Mouse (Mus musculus): ENCODE measurements around the gene Shroom3.

Shroom3 gene

DNA sequence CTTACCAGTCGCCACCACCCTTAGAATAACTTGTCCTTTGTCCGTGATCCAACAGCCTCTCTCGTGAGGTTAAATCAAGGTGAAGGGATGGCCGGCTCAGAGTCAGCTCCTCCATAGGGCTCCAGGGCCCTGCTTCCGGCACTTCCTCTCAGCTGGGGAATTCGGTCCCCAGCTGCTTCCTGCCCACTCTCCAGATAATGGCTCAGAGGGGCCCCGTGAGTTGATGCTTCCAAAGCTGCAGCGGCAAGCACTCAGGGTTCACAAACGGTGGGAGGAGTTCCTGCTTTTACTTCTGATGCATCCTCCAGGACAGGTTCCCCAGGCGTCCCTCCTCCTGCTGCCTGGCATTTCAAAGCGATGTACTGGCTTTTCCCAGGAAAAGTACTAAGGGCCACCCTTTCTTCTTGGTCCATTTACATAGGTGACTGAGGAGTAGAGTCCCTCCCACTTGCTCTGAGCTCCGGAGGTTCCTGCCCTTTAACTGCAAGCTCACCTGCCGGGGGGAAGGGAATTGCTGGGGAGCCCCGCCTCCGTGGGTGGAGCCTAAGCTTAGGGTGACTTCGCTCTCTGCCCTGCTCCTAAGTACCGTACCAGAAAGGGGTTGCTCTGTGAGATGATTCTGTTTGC, 241.7 kb downstream of the Shroom3 start:
- in situ Hi-C loops (cut with MboI, MseI): no loop called here

DNA sequence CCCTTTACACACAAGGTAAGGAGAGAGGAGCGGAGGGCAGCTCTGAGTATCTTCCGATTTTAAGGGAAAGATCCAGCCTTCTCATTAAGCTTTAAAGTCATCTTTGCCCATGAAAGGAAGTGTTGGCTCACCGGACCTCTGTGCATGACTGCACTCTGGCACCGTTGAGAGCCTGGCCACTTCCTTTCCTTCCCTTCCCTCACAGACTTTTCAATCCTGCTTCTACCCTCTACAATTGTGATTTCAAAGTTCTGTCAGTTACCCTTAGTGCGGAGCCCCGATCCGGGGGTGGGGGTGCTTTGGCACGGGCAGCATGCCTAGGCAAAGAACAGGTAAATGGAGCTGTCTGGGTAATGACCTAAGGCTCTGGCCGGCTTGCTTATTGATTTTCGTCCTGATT, 244.4 kb downstream of the Shroom3 start:
- in situ Hi-C loops (cut with MboI, MseI): no loop called here

DNA sequence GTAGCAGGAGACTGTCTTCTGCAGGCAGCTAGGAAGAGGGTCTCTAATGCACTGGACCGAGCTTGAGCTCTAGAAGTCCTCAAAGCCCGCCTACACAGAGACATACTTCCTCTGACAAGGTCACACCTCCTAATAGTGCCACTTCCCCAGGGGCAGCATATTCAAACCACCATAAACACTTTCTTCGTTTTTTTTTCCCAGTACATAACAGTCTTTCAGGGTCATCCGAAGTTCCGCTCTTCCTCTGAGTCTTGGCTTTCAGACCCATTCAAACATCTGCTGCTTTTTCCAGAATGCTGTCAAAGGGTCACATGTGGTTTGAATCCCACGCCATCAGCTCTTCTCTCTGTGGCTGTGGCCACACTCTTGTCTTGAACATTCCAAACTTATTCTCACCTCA, 247.3 kb downstream of the Shroom3 start:
- in situ Hi-C loops (cut with MboI, MseI): no loop called here

DNA sequence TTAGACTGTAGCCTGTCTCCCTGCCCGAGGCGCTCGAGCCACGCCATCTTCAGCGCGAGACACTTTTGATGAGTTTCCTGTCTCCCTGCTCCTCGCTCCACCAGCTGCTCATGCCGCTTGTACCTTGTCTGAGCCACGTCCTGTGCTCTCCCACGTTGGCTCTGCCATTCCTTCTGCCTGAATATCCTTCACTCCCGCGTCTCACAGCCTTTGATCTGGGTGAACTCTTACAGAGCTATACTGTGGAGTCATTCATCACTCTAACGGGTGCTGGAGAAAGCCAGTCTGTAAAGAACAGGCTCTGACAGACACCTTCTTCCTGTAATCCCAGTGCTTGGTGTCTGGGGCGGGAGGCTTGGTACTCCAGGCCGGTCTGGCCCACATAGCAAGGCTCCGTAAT, 248.1 kb downstream of the Shroom3 start:
- in situ Hi-C loops (cut with MboI, MseI): no loop called here

DNA sequence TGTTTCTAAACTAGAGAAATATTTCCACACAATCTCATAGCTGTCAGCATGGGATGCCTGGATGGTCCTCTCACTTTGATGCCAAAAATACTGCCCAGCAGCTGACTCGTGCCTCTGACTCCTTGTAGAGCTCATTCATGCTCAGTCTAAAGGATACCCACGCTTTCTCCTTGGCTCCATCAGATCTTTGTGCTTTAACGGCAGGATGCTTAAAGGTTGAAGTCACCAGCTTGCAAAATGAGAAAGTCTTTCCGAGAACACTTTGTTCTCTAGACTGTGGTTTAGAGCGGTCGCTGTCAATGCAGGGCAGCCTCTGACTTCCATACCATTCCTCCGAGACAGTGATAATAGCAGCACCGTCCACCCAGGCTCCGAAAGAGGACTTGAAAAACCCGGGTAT, 249.8 kb downstream of the Shroom3 start:
- in situ Hi-C loops (cut with MboI, MseI): no loop called here

DNA sequence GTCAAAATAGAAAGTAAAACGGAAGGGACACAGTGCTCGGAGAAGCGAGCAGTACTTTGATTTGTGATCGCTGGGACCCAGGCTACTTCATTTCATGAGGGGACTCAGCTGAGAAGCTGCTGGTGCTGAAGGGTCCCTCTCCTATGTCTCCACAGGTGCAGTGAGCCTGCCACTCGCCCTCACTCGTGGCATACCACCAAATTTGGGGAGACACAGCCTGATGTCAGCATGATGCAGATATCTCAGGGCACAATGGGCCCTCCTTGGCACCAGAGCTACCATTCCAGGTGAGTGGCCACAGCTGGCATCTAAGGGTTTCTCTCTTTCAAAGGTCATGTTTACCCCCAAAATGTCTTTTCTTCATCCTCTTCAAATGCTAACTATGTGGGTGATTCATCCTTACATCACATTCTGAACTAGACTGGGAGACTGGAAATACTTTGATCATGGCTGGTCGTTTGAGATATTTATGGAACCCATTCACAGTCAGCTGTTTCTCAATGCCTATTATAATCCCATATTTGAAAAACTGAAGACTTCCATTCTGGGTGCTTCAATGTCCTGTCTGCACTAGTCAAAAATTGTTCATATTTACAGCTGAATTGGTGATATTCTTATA, 250.5 kb downstream of the Shroom3 start:
- in situ Hi-C loops (cut with MboI, MseI): no loop called here

DNA sequence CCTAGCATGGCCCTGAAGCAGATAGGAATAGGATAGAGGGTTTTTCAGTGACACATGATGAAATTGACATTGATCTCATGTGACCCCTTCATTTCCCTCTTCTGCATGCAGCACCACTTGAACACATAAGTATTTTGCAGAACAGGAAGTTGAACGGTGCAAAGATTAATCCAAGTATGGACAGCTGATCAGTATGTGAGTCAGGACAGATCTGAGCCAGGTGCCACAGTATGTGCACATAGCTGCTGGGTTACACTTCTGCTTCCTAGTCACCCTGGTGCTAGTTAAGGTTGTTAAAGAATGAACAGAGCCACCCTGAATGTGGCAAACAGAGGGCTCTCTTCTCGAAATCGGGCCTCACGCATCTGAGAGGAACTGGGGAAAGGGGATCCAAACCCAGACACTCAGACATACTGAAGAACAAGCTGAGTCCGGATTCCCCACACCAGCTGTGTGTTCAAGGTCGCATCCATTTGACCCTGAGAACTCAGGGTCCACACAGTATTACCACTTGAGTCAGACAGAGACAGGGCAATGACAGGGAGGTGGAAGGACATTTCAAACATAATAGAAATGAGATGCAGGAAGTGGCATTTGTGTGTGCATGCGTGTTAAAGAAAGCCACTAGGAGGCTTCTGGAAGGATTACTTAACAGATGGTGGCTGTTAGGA, 251.2 kb downstream of the Shroom3 start:
- in situ Hi-C loops (cut with MboI, MseI): no loop called here

DNA sequence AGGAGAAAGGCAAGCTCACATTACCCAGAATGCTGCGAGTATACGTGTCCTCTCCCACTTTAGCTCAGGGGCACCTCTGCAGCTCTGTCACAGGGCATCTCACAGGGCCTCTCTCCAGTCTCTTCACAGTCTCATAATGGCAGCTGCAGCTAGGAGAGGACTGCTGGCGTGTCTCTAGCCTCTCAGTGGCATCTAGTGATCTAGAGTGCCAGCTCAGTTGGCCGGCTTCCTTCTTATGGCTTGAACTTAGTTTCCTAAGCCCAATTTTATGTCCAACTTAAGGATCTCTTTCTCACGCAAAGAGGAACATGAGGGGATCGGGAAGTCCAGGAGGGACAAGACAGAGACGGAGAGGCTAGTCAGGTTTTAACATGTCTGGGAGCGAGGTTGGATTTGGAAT, 252.6 kb downstream of the Shroom3 start:
- in situ Hi-C loops (cut with MboI, MseI): no loop called here

DNA sequence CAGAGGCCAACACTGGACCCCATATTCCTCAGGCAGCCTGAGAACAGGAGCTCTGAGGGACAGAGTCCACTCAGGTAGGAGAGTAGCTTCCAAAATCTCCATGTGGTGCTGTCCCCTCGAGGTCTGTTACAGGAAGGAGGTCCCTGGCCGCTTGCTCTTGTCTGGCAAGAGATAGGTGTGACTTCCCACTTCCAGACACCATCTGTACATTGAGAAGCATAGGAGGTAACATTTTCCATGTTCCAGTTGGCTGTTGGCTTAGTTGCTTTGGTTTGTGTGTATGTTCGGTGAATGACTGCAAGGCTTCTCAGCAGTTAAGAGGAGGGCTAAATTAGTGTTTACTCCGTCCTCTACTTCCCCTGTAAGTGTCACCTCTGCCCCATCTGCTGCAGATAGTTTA, 254.5 kb downstream of the Shroom3 start:
- in situ Hi-C loops (cut with MboI, MseI): no loop called here

DNA sequence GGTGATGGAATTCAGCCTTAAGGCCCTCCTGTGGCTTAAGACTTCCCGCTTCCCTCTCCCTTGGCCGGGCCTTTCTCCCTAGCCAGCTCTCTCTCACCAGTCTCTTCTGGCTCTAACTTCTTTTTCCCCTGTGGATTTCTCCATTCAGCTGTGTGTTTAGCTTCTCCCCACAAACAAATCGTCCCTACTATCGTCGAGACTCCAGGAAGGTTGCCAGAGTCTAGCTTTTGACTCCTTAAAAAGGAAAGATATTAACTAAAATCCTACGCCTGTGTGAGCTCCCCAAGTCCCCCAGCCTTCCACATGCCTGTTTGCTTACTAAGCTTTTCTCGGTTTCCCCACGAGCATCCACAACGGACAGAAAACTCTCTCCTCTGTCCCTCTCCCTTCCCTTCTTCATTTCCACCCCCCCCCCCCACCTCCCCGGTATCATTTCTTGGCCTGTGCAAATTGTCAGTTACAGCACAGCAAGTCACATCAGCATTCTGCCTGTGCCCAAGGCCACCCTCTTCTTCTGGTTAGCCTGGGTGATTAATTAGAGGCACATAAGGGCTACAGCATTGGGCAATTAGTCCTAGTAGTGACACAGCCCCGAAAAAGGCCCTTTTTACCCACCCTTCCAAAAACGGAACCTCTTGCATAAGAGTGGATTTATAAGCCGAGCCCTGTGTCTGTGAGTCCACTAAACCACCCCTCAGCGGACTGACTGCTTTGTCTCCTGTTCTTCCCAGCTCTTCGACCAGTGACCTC, 256.2 kb downstream of the Shroom3 start:
- in situ Hi-C loops (cut with MboI, MseI): no loop called here

DNA sequence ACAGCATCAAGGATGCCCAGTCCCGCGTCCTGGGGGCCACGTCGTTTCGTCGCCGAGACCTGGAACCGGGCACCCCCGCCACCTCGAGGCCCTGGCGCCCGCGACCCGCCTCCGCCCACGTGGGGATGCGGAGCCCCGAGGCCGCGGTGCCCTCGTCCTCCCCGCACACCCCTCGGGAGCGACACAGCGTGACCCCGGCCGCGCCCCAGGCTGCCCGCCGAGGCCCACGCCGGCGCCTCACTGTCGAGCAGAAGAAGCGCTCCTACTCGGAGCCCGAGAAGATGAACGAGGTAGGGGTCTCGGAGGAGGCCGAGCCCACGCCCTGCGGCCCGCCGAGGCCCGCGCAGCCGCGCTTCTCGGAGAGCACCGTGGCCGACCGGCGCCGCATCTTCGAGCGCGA, 258.9 kb downstream of the Shroom3 start:
- in situ Hi-C loops (cut with MboI, MseI): no loop called here

DNA sequence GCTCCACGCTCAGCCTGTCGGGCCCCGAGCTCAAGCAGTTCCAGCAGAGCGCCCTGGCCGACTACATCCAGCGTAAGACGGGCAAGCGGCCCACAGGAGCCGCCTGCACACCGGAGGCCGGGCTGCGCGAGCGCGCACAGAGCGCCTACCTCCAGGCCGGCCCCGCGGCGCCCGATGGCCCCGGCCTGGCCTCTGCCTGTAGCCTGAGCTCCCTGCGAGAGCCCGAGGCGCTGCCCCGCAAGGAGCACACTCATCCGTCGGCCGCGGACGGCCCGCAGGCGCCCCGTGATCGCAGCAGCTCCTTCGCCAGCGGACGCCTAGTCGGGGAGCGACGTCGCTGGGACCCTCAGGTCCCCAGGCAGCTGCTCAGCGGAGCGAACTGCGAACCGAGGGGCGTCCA, 259.3 kb downstream of the Shroom3 start:
- in situ Hi-C loops (cut with MboI, MseI): no loop called here

DNA sequence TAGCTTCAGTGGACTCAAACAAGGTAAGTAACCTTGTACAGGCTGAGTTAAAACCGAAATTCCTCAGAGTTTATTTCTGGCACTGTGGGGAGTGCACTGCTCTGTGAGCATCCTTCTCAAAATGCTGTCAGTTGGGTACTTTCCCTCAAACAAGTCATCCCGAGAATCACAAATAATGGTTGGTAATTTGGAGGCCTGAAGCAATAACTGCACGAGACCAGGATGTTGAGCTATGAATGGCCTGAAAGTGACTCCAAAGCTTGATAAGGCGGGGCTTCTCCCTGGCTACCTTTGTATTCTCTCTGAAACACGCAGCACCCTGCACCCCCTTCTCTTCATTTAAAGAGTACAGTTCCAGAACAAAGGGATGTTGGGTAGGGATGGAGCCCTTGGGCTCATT, 261.6 kb downstream of the Shroom3 start:
- in situ Hi-C loops (cut with MboI, MseI): no loop called here

DNA sequence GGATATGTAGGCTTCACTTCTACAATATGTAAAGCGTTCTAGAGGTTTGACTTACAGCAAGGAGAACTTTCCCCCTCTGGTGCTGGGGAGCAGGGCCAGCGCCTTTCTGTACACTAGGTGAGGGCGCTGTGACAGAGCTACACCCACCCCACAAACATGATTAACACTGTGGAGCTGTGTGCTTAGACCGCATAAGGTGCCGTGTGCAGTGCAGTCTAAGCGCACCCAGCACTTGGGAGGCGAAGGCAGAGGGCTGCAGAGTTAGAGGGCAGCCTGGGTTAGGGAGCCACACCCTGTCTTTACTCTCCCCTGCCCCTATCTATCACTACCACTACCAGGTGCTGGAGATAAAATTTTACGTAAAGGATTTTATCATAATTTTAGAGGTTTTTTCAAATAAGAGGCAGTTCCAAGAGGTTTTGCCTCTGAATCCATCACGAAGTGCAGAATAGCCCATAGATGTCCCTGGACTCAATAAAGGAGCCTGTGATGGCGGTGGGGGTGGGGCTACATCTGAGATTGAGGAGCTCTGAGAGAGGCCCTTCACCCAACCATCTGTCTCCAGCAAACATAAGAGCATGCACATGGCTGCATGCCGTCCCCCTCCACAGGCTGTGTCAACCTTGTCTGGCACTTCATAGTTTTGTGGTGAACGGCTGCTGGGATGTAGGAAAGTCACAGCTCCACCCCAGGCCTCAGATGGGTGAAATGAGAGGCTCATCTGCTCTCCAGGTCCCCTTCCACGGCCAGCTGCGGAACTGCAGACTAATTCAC, 265.9 kb downstream of the Shroom3 start:
- in situ Hi-C loops (cut with MboI, MseI): no loop called here

DNA sequence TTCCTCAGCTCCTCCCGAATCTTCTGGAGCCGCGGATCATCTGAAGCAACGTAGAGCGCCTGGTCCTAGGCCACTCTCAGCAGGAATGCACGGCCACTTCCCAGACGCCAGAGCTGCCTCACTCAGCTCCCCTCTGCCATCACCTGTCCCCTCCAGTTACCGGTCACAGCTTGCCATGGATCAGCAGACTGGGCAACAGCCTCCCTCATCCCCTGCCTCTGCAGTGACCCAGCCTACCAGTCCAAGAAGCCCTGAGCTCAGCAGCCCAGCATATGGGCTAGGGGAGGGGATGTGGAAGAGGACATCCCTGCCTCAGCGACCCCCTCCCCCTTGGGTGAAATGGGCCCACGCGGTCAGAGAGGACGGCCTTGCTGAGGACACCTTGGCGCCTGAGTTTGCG, 267.3 kb downstream of the Shroom3 start:
- in situ Hi-C loops (cut with MboI, MseI): no loop called here

DNA sequence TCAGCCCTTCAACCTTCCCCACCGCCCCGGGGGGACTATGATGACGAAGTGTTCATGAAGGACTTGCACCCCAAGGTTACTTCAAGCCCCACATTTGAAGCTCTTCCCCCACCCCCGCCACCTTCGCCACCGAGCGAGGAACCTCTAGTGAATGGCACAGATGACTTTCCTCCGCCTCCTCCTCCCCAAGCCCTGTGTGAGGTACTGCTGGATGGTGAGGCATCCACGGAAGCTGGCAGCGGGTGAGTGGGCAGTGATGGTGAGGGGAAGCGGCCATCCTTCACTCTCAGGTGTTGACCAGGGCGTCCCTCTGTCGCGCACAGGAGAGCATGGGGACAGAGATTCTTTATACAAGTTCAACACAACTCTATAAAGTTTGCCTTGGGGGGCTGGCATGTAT, 267.8 kb downstream of the Shroom3 start:
- in situ Hi-C loops (cut with MboI, MseI): no loop called here

DNA sequence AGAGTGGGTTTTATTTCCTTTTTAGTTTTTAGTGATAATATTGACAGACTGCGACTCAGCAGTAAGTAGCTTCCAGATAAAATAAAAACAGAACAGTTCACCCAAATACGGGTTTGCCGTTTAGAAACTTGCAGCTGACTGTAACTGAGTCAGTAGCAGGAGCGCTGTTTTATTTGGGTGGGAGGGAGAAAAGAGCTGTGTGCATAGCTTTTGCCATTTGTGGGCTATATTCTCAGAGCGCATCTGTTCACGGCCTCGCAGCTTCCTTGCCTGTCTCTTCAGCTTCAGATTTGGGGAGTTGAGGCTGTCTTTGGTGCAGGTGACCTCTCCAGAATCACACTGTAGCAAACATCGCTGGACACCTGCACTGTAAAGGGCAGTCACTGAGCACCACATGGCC, 270.6 kb downstream of the Shroom3 start:
- in situ Hi-C loops (cut with MboI, MseI): no loop called here

DNA sequence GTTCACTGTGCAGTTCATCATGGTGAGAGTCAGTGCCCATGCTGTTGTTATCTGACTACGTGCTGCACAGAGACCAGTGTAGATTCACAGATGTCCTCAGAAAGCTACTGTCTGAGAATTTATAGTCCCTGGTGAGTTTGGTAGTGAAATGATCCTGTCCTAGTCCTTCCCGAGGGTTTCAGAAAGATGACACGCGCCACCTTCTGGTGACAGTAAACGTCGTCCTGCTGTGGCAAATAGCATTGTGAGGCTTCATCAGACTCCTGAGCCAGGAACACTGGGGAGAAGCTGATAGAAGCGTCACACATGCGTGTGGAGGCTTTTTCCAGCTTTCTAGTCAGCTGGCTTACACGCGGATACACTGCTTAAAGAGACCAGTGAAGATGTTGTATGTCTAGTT, 271.1 kb downstream of the Shroom3 start:
- in situ Hi-C loops (cut with MboI, MseI): no loop called here

DNA sequence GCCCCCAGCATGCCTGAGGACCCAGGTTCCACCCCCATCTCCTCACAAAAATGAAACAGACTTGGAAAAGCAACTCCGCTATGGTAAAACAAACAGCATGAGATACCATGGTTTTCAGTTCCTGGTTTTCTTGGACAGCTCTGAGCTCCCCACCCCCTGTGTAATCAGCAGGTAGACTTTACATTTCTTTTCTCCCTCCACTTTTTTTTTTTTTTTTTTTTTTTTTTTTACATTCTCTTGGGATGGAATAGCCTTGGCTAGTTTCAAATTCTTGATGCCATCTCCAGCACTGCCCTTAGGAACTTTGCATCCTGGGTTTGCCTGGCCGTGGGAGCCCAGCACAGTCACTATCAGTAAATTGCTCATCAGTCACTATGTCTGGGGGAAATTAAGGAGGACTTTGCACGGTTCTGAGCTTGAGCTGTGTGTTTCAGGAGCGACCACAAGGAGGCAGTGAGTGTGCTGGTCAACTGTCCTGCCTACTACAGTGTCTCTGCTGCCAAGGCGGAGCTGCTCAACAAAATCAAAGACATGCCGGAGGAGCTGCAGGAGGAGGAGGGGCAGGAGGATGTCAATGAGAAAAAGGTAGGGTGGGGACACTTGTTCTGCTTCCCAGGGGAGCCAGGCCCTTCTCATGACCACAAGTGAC, 271.7 kb downstream of the Shroom3 start:
- in situ Hi-C loops (cut with MboI, MseI): no loop called here

DNA sequence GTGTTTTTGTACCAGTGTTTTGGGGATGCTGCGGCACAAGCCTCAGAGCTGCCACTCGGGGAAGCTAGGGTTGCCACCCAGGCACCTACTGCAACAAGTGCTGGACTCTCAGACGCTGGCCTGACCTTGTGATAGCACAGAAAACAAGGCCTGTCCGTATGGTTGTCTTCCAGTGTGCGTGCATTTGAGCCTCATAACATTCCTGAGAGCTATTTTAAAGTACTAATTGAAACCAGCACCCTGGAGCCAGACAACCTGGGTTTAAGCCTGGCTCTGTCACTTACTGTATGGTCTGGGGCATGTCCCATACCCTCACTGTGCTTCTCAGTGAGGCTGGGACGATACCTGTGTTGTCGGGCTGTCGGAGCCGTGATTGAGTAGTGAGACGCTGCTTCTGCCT, 276.1 kb downstream of the Shroom3 start:
- in situ Hi-C loops (cut with MboI, MseI): no loop called here

DNA sequence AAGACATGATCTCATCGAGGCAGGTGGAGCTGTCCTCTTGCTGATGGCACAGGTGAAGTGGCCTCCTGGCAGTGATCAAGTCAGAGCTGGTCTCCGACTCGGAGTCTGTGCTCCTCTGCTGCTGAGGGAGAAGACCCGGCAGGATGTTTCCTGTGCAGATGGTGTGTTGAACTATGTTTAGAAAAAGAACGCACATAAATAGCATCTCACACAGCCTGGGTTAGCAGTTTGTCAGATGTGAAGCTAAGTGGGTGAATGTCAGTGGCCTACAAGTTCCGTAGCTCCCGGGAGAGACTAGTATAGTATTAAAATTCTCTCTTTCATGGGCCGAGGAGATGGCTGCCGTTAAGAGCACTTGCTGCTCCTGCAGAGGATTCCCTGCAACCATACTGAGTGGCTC, 276.5 kb downstream of the Shroom3 start:
- in situ Hi-C loops (cut with MboI, MseI): no loop called here

Data from T-helper 1 cell (primary cell).